Mouse (Mus musculus) brain, embryonic 18.5 days (tissue): Measurements from ENCODE around the gene Pgm5.

Source experiments
- DNase-seq: peaks from one replicate; pipeline ENCODE4 v3.0.0-alpha.2; 2012; ENCODE audit warnings: low read depth, low spot score

The Pgm5 gene

DNA sequence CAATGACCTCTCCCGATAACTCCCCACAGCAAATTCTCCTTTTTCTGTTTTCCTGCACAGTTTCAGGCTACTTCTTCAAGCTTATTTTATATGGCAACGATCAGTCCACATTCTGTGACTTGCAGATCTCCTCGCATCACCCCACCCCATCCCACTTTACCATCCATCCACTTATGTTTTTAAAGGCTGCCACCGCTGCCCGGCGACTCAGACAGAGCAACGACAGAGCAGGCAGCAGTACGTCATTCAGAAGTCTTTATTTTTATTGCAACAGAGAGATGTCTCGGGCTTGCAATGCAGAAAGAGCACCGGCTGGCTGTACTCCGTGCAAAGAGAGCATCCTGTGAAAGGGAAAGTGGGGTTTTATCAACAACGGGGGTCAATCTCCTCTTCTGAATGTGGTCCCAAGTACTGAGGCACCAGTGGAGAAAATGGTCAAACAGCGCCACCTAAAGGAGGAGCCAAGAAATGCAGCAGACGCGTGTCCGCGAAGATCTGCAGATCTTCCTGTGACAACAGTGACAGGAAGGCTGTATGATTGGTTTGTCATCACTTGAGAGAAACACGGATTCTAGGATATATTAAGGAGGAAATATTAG, 9.5 kb upstream of the Pgm5 start:
- peak; percentile 34 for DNase-seq

DNA sequence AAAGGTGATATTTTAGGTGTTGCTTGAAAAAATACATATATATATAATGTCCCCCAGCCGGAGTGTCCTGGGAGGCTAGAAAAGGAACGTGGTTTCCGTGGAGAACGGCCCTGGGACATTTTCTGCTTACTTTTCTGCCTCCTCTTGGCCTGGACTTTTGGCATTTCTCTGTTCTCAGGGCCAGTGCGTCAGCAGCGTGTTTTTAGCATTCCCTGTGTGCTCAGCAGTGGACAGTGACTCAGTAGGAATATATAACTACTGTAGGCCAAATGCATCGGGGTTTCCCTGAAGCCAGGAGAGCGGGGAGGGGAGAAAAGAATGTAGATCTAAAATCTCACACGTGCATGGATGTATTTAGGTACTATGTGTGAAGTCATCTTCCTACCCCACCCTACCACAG, 3.8 kb upstream of the Pgm5 start:
- DNase-seq, result no peak

DNA sequence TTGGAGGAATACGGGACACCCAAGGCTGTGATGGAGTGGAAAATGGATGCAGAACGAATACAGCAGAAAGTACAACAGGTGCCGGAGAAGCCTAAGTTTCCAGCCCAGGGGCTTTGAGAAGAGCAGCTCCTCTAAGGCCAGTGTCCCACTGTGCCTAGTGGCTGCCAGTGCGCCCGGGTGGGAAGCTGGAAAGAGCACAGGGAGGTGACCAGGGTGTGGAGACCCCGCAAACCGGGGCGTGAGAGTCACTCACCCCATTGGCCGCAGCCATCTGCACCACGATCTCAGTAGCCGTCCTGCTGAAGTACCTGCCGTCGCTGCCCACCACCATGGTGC, 411 bp downstream of the Pgm5 start:
- no peak for DNase-seq

DNA sequence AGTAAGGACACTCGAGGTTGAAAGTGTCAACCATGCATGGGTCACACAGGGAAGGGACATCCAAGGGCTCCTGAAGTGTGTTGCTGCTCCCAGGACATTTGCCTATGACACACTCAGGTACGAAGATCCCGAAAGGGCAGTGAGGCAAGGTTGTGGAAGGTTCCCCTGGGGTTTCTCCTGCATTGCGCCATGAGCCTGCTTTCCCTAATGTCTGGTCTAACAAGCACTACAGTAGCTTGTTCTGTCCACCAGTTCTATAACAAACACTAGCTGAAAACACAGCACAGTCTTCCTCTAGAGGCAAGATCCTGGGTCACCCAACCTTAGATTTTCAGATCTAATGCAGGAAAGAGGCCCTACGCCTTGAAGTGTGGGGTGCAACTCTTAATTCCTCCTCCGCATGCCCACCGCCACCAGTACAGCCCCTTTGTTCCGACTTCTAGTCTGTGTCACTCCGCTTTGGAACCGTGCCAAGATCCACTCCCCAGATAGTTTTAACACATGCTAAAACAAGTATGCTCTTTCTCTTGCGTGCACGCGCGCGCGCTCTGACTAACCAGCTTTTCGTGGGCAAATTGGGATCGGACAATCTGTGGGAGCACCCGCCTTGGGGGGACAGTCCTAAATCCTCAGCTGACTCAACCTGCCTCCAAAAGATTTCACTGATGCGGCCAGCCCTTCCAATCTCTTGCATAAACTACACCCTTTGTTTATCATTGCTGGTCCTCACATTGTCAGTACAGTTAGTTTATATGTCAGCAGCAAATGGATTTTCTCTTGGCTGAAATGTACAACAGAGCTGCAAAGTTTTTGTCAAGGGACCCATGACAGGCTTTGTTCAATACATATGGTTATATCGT, 10.0 kb downstream of the Pgm5 start:
- DNase-seq, result no peak

DNA sequence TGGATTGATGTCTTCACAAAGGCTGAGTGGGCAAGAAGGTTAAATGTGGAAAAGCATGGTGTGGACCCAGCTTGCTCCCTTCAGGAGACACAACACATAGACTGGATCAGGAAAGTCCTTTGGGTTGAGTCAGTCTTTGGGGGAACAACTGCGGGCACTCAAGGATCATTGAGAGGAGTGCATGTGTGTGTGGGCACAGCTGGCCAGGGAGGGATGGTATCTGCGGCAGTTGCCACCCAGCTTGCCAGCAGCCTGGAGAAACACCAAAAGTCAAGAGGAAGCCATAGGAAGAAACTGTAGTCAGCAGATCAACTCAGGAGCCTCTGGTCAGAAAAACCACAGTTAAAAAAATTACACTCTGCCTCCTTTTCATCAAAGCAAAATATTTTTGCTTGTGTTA, 12.8 kb downstream of the Pgm5 start:
- no peak for DNase-seq

DNA sequence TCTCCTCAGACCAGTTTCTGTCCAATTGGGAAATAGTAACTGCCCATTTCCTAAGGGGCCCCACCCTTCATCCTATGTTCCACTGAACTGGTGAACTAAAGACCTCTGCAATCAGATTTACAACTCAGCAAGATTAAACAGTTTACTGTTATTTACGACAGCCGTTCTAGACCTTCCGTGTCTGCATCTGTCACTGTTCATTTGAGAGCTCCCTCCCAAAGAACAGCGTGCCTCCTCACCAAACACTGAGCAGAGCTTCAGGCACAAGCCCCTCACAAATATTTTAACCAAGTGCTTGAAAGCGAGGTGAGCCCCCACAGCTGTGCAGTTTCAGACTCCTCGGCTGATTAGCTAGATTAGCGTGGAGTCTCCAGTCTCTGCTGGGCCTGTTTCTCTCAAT, 13.3 kb downstream of the Pgm5 start:
- DNase-seq, result no peak

DNA sequence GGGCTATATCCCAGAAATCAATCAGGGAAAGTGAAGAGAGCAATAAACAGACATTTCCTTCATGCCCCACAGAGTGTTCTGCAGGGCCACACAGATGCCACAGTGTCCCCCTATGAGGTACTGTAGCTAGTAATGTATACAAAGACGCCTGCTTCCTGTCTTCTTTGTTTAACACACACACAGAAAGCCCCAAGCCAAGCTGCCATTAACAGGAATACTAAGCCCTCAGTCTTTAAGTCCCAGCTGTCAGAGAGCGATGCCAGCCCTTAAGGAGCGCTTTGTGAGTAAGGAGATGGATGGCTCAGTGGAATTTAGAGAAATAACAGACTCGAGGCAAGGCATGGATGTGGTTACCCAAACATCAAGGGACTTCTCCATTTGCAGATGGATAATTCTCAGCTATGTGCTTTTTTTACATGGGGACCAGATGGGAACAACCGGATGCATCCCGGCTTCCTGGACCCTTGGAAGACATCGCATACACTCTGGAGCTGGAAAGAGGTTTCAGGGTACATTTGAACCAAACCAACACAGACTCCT, 16.6 kb downstream of the Pgm5 start:
- DNase-seq, result no peak

DNA sequence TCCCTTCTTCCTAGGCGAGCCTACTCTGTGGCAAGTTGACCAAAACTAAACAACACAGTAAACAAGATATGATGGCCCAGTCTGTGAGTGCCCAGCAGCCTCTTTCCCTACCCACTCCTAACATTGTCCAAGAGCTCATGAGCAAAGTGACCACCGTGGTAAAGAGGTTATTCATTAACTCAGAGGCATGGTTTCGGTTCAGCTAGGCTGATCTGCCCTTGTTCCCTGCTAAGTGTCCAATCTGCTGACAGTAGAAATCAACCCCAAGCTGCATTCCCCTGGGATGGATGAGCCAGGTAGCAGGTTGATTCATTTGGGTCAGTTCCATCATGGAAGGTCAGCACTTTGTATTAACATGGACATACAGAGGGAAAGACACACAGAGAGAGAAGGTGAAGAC, 19.6 kb downstream of the Pgm5 start:
- DNase-seq, result no peak

DNA sequence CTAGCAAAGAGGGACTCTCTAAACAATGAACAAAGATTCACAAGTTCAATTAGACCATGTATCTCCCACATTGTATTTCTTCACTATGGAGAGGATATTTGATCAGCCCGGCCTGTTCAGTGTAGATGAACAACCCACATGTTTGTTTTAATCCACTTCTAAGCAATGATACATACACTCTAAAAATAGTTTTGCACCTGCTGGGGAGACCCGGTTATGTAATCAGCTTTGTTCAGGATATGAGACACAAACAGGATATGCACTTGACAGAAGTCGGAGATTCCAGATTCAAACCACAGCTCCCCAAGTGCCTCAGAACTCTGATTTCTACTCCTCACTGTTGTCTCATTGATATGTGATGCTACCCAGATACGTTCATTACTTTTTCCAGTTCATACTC, 37.1 kb downstream of the Pgm5 start:
- no peak for DNase-seq

DNA sequence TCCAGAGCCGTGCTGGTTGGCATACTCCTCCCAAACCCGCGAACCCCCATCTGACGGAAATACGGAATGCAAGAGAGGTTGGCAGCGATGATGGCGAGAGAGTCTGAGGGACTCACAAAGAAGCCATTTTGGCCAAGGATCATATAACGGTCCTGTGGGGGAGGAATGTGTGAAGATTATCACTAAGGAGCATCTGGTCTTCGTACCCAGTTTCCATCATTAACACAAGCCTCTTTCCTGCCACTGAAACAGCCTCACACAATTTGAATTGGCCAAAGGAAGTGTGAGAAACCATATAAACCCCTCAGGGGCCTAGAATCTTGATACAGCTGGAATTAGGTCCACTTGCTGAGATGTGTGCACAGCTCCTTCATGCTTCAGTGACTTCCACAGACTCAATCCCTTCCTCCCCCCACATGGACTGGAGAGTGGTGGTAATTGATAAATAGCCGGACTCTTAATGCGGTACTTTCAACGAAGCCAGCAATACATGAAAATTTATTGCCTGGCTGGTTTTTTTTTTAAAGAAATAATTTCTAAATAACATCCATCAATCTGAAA, 45.9 kb downstream of the Pgm5 start:
- DNase-seq, result no peak

DNA sequence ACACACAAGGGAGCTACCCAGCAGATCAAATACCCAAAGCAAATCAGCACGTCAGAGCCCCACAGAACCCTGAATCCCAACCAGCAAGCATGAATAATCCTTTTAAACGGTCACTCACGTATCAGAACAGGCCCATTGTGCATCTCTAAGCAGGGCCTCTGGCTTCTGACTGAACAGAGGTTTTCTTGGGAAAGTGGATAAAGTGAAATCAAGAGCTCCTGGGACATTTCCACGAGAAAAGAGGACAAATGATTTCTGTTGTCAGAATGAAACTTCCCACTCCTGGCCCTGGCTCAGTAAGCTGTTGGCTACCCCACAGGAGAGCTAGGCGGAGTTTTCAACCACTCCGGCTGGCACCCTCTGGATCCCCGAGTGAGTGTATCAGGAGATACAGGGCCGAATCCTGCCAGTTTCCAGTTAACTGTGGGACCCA, 48.8 kb downstream of the Pgm5 start:
- DNase-seq, result no peak

DNA sequence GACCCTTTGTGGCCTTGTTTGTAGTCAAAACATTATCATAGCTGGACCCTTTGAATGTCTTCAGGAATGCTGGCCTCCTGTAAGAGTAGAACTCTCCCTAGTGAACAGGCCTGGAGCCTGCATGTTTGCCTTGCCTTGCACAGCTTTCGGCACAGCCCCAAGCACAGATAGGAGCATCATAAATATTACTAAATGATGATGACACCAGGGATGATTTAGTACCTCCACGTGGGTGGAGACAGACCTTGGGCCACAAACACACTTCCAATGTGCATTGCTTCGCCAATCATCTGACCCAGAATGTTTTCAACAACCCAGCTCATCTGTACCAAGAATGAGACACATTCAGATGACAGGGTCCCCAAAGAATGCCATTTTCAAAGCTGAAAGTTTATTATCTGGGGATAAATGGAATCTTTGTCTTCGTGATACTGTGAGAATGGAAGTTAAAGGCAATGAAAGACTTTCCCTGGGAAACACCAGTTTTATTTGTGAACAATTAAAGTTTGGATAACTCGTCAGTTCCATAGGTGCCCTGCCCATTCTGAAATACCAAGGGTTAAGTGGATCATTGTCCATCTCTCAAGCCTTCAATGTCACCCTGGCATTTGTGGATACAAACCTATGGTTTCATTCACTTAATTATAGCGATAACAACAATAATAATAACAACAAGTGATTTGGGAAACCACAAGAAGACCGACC, 49.4 kb downstream of the Pgm5 start:
- no peak for DNase-seq

DNA sequence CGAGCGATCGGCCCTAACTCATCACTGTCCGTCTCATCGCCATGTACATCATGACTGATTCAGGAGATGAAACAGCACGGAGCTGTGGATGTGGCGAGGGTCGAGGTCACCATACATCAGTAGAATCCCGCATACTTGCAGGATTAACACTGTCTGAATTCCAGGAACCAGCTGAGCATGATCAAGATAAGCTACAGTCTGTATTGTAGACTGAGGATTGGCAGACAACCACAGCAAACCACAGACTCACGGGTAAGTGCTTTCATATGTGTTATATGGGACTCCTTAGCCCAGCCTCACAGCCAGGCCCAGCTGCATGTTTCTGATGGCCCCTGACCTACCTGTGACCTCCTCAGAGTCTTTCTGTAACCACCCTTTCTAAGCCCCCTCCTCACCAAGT, 50.2 kb downstream of the Pgm5 start:
- DNase-seq, result no peak

DNA sequence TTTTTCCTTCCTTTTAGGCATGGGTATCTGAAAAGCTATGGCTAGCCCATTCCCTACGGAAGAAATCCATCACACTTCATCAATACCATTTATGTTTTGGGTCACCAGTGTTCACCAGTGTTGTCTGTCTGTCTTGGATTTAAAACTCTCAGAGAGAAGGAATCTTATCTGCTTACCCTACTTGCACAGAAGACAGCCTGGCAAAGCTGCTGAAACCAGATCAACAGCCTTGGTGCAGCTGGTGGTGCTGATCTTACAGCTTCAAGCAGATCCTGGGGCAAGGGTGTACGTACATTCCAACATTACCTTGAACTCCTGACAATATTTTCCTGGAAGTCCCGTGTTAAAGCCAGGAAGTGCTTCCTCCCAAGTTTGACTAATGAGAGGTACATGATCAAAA, 55.6 kb downstream of the Pgm5 start:
- DNase-seq, result no peak

DNA sequence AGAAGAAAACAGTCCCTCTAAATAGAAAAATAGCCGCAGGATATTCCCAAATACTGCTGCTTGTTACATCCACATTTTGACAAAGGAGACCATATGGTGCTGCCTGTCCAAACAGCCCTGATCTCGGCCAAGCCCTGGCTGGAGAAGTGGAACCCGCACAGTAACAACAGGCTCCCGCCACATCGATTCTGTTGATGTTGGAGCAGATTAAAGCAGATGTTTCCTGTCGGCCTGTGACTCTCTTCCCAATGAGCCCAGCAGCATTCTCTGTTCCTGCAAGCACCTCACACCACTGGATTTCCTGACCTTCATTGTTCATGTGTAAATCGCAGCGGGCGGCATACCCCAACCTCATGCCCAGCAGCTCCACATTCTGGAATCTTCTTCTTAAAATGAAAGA, 64.0 kb downstream of the Pgm5 start:
- no peak for DNase-seq

DNA sequence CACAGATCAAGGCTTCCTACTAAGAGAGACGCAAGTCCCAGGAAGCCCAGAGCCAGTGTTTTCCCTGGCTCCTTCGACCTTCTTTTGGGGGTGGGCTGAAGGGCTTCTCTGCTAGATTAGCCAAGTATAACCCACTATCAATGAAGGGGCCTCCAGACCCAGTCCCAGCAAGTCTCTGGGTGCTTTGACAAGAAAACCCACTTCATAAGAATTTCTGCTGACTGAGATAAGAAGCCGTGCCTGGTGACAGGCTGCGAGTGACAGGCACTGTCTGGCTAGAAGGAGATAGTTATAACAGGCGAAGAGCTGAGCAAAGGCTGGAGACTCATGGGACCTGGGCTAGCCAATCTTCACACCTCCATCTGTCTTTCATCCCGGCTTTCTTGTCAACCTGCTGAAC, 67.3 kb downstream of the Pgm5 start:
- no peak for DNase-seq

DNA sequence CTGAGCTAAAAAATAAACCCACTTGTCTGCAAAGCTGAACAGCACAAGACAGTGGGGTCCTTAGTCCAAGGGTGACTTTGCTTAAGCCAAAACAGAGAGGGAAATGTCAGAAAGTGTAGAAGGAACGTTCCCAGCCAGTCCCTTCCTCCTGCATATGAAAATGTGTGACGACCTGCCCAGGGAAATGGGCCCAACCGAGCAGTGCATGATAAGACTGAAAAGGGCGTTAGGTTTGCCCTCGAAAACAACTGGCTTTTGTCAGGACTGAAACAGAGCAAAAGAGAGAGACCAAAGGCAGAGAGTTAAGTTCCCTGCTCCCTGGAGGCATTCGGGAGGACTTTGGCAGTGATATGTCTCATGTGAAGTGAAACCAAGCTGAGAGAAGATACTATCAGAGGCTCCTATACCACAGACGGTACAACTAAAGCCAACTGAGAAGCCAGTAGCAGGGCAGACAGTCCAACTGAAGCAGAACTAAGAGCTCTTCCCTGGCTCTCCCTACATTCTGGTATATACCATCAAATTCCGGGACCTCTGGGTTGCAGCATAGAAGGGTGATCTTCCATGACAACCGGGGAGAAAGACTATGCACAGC, 68.0 kb downstream of the Pgm5 start:
- no peak for DNase-seq

DNA sequence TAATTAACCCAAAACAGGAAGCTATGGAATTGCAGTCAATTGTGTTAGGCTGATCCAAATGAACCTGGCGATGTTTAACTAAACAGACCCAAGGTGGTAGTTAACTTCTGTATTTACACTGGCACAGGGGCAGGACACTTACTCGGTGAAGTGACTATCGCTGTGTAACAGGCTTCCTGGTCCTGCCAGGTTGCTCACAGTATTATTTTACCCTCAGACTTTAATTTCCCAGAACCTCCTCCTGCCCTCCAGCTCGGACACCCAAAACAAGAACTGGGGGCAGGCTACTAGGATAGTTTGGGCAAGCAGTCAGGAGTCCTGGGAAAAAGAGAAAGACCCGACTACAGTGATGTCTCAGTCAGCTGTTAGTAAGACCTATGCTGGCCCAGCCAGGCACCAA, 68.8 kb downstream of the Pgm5 start:
- DNase-seq, result no peak

DNA sequence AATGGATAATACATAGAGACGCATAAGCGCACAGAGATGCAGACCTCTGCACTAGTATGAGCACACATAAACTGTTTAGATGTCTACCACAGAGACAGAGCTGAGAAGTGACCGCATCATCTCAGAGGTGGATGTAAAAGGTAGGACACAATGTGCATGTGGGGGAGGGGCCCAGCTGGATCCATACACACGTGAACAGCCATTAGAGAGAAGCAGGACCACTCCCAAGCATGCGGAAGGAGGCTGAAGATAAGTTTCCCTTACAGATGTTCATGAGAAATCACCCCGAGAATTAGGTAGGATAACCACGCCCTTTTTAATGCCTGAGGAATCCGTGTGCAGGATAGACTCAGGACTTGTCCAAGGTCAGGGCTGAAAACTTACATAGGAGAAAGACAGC, 75.8 kb downstream of the Pgm5 start:
- DNase-seq, result no peak

DNA sequence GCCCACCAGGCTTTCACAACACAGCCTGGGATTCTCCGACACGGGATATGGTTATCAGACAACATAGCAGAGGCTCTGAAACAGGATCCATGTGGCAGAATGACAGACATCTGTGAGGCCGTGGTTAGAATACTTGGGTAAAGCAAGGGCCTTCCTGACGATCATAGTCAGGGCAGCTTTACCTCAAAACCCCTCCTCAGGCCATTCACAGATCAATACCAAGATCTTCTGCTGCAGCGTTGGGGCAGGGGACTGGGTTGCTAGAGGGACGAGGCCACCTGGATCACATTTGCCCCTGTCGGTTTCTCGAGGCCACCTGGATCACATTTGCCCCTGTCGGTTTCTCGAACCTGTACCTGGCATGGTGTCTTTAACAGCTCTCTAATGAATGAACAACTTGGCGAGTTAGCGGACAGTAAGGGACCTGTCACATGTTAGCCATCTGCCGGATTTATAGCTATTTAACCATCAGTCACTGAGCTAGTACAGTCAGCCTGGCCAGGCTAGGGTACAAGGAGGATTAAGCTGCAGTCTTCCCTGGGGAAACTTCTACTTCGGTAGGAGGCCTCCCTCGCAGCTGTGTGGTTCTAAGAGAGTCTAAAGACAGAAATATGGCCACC, 76.5 kb downstream of the Pgm5 start:
- no peak for DNase-seq

DNA sequence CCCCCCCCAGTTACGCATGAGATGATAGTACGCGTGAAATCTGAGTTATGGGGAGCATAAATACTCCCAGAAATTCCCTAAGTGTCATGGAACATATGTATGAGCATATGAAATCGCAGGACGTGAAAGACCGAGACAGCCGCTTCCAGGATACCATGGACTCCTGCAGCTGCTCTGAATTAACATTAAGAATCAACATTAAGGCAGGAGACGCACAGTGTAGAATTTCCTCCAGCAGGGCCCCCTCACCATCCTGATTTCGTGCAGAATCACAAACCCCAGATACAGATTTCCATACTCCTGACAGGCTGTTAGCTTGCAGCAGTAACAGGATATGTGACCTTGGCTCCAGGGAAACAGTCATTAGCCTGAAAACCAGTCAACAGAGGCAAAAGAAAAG, 77.9 kb downstream of the Pgm5 start:
- DNase-seq, result no peak

DNA sequence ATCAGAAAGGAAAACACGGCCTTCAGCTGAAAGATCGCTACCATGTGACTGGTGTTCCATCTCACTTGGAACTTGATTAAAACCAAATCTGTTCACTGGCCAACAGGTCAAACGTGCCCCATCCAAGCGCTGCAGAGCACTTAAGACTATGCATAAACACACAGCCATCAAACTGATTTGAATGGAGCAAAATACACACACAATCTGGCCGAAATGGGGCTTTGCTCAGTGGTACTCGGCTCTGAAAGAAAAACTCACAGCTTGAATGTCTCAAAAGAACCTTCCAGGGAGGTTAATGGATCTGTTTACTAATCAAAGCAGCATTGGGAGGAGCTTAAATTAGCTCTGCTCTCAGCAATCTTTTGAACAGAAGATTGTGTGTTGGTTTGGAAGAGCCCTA, 81.7 kb downstream of the Pgm5 start:
- no peak for DNase-seq
